Mouse (Mus musculus) bone marrow macrophage, adult 2 months (primary cell): Measurements from ENCODE around the gene Pmvk.

ENCODE experiments used
- CTCF ChIP-seq: IDR thresholded peaks from 2 replicates; pipeline ENCODE4 v1.5.1; 2012; ENCODE audit warnings: low read depth, mild to moderate bottlenecking, low read length, moderate library complexity
- POLR2A ChIP-seq: IDR thresholded peaks from 2 replicates; pipeline ENCODE4 v1.6.1; 2012; ENCODE audit warnings: mild to moderate bottlenecking, low read depth, low read length, borderline replicate concordance

- TF ChIP-seq POLR2A, result no peak
- no peak for TF ChIP-seq CTCF
These were observed 32.4 kb upstream of the Pmvk start for GRCm38 (mm10) chr3:89421810-89422473.
